Mouse (Mus musculus) liver, embryonic 14.5 days (tissue): ENCODE measurements around the gene Zfp36l1. TPM values are rescaled to one million over a fixed set of nuclear protein-coding genes. Genes with fewer than 3 reads are reported as not detected.

Experiments used
- ATAC-seq: fragments of 200-750 bp; cut with Nextera tagmentation; 2 replicates; pipeline ENCODE4 v1.8.0; 2017; ENCODE audit warnings: moderate number of reproducible peaks, mild to moderate bottlenecking, moderate library complexity; ENCODE audit not compliant: insufficient read depth
- DNase-seq, 3 experiments: peaks; one replicate each; pipeline ENCODE4 v3.0.0-alpha.2; 2012 to 2013; ENCODE audit warnings: low read depth in 3 of 3, low spot score in 3 of 3
- H3K27ac ChIP-seq: fragments of 300-500 bp; sonication (generic); 2 replicates; pipeline ENCODE4 v1.5.1; 2014; ENCODE audit warnings: moderate library complexity, mild to moderate bottlenecking, control low read depth, inconsistent platforms
- H3K27me3 ChIP-seq: fragments of 300-500 bp; sonication (generic); 2 replicates; pipeline ENCODE4 v1.6.1; 2014; ENCODE audit warnings: mild to moderate bottlenecking, low read length, moderate library complexity; ENCODE audit not compliant: control insufficient read depth, insufficient read depth
- H3K36me3 ChIP-seq: fragments of 300-500 bp; sonication (generic); replicated peaks from 2 replicates; pipeline ENCODE4 v1.6.1; 2014; ENCODE audit warnings: low read depth; ENCODE audit not compliant: control insufficient read depth, insufficient read depth
- H3K4me1 ChIP-seq, 2 experiments: fragments of 200-500 bp in 1 of 2; fragments of 300-500 bp in 1 of 2; sonication (generic) in 1 of 2; replicated peaks; 2 replicates each; pipeline ENCODE4 v1.6.1; 2012 to 2014; ENCODE audit warnings: antibody characterized with exemption in 1 of 2, inconsistent platforms in 1 of 2, low read length in 1 of 2; ENCODE audit not compliant: control insufficient read depth in 2 of 2, insufficient read depth in 2 of 2
- H3K4me2 ChIP-seq: fragments of 300-500 bp; sonication (generic); 2 replicates; pipeline ENCODE4 v1.6.1; 2014; ENCODE audit warnings: low read depth, mild to moderate bottlenecking, control low read depth, moderate library complexity
- H3K4me3 ChIP-seq, 2 experiments: fragments of 200-500 bp in 1 of 2; fragments of 300-500 bp in 1 of 2; sonication (generic) in 1 of 2; 2 replicates each; pipeline ENCODE4 v1.5.1; 2012 to 2014; ENCODE audit warnings: low read depth in 2 of 2, low read length in 2 of 2, mild to moderate bottlenecking in 2 of 2, control low read depth in 1 of 2, inconsistent platforms in 1 of 2, moderate library complexity in 1 of 2; ENCODE audit not compliant: insufficient read depth in 1 of 2
- H3K9ac ChIP-seq: fragments of 300-500 bp; sonication (generic); replicated peaks from 2 replicates; pipeline ENCODE4 v1.6.1; 2014; ENCODE audit warnings: mild to moderate bottlenecking, control low read depth, moderate library complexity
- H3K9me3 ChIP-seq: fragments of 300-500 bp; sonication (generic); 2 replicates; pipeline ENCODE4 v1.6.1; 2016; ENCODE audit warnings: low read length, mixed read lengths; ENCODE audit not compliant: control insufficient read depth
- CTCF ChIP-seq: IDR thresholded peaks from 2 replicates; pipeline ENCODE4 v1.5.1; 2016; ENCODE audit warnings: antibody characterized with exemption, low read depth, control low read depth
- EP300 ChIP-seq: IDR thresholded peaks from 2 replicates; pipeline ENCODE4 v1.6.1; 2016; ENCODE audit warnings: antibody characterized with exemption, low read depth
- WGBS: fragments of 180-500 bp; shearing (Covaris S2); extraction: QIAGEN DNeasy Blood & Tissue Kit; methylation state at CpG from one replicate; pipeline ENCODE4 v1.1.7; 2014; ENCODE audit not compliant: insufficient replicate concordance; 5-methylcytosine and 5-hydroxymethylcytosine counted together
- polyA plus RNA-seq, 2 experiments: library from polyadenylated mRNA; depleted of rRNA in 1 of 2; stranded (reverse) in 1 of 2; unstranded in 1 of 2; fragments of >200 nt; fragmentation: Nextera tagmentation in 1 of 2; extraction: Ambion mirVana in 1 of 2; gene quantifications; 2 replicates each; pipeline versions ENCODE4 v1.2.1 to v1.2.3; 2012 to 2014

Gene Zfp36l1
- polyA plus RNA-seq, 2 experiments = 19.4 to 22.7 TPM

DNA sequence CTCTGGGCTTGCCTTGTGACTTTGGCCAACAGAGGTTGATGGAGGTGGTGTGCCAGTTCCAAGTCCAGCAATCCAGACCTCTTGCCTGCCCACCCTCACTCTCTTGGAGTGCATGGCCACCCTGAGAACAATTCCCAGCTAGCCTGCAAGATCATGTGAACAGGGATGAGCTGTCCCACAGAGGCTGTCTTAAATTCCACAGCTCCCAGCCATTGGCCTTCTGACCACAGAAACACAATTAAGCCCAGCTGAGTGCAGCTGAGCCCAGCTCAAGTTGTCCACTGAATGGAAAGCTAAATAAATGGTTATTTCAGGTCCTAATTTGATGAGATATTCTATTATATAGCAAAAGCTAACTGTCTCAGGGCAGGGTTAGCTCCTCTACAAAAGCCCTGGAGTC is 20.0 kb downstream of the Zfp36l1 start:
- no peak for DNase-seq
- no peak overlapping the region for H3K27ac ChIP-seq
- TF ChIP-seq EP300 (no peak), CTCF (no peak)

DNA sequence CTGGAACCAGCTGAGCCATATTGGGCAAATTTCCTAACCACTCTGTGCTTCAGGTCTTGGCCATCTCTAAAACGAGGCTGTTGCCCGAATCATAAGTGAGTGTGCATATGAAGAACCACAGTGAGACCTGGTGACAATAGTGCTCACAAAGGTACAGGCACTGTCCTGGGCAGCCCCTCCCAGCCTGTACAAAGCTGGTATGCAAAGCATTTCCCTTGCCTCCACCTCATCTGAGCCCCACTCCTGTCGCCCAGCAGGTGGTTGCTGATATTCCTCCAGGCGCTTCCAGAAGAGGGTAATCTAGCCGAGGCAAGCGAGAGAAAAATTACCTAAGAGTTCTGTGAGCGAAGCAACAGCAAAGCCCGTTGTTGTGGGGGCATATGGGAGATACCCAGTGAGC is 21.7 kb downstream of the Zfp36l1 start:
- no peaks in the 10 kb centered on the region; the same call in 1 of the 2 replicates for H3K27me3 ChIP-seq
- no peaks in the 10 kb centered on the region for H3K36me3 ChIP-seq
- TF ChIP-seq EP300 (peak; percentile 55), CTCF (0 out of 2 replicates have a peak, but pooled peaks have one; percentile 3)
- ATAC-seq (peak; percentile 45), DNase-seq (peak in 1 of 3 experiments; percentile 28)
- WGBS = 21% methylated on average over 8 of the region's 8 CpGs
- H3K9me3 ChIP-seq = no peaks in the 10 kb centered on the region
- peak overlapping the region; percentile 23; the same call in 1 of the 2 replicates for H3K4me2 ChIP-seq
- no peak overlapping the region for H3K9ac ChIP-seq
- H3K4me3 ChIP-seq = no peak overlapping the region
- H3K27ac ChIP-seq = no peak overlapping the region
- H3K4me1 ChIP-seq = peaks cover 28 to 42% of the 10 kb centered on the region in 2 experiments

More for the DNA sequence above, 20.0 kb downstream of the Zfp36l1 start:
- Histone ChIP-seq H3K4me2 (no peak overlapping the region), H3K4me1 (peaks cover 25 to 38% of the 10 kb centered on the region in 2 experiments), H3K4me3 (no peak overlapping the region), H3K9ac (no peak overlapping the region), H3K9me3 (no peaks in the 10 kb centered on the region), H3K27me3 (no peaks in the 10 kb centered on the region; the same call in 1 of the 2 replicates), H3K36me3 (no peaks in the 10 kb centered on the region)
- ATAC-seq = no peak

DNA sequence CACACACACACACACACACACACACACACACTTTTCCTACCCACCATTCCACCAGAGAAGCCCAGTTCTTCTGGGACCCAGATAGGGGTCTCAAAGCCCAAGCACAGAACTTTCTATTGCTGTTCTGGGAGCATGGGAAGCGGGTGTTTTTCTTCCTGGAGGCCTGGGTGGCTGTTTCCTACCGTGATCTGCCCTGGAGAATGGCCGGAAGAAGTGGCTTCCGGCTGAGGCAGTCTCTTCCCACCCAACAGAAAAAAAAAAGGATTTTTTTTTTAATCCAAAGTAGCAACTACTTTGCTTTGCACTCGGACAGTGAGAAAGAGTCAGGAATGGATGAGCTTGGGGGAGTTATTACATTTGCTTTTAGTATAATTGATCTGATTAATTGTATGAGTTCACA is 22.3 kb downstream of the Zfp36l1 start:
- H3K36me3 ChIP-seq = no peaks in the 10 kb centered on the region
- no peaks in the 10 kb centered on the region; the same call in 1 of the 2 replicates for H3K27me3 ChIP-seq
- no peak overlapping the region for H3K4me3 ChIP-seq
- TF ChIP-seq CTCF (no peak), EP300 (no peak)
- H3K9me3 ChIP-seq = no peaks in the 10 kb centered on the region
- H3K4me2 ChIP-seq = no peak overlapping the region
- no peak overlapping the region for H3K9ac ChIP-seq
- no peak overlapping the region for H3K27ac ChIP-seq
- ATAC-seq = no peak
- peaks cover 28 to 42% of the 10 kb centered on the region in 2 experiments for H3K4me1 ChIP-seq
- WGBS = 47% methylated on average over 5 of the region's 5 CpGs
- DNase-seq = no peak

DNA sequence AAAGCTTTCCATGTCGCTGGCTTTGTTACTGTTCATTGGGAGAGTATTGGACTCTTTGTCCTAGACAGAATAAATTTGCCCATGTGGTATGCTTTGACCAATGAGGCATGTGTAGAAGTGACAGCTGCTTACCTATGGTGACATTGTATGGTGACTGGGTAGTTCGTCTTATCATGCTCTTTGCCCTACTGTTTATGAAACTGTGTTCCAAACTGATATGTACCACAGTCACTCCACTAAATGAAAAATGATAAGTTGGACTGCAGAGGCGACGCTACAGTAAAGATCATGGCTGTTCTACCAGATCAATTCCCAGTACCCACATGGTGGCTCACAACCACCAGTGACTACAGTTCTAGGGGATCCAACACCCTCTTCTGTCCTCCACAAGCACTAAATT is 24.7 kb downstream of the Zfp36l1 start:
- Histone ChIP-seq H3K27ac (peak overlapping the region; percentile 87), H3K9ac (peak overlapping the region; percentile 54), H3K27me3 (no peaks in the 10 kb centered on the region; the same call in 1 of the 2 replicates), H3K4me2 (peak overlapping the region; percentile 31), H3K4me1 (peaks cover 45 to 59% of the 10 kb centered on the region in 2 experiments), H3K9me3 (no peaks in the 10 kb centered on the region), H3K4me3 (no peak overlapping the region), H3K36me3 (no peaks in the 10 kb centered on the region)
- 15% methylated on average over 4 of the region's 4 CpGs for WGBS
- ATAC-seq = peak; percentile 81
- TF ChIP-seq EP300 (peak; percentile 91), CTCF (no peak)
- DNase-seq = peak; percentile 66 to 76 (median 75)

DNA sequence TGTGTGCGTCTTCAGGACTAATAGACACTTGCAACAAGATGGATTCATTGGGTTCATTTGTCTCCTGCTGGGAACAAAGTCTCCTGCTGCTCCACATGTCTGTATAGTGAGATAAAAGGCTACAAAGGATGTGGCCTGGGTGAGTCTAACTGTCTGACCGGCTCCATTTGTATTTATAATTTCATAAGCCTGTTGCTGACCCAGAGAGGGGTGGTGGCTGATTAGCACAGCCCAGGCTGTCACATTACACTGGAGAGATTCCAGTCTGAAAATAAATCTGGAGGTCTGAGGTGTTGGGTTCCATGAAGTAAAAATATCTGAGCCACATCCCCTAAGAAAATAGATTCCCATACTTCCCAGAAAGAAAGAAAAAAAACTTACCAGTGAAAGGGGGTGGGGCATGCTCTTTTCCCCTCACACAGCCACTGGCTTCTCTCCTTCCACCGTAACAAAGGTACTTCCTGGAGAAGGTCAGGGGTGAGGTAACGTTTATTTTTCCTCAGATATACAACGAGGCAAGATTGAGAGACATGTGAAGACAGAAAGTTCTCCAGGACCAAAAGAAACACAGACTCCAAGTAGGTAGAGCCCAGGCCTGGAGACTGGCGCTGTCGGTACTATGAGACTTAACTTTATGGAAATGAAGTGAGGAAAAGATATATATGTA is 28.2 kb downstream of the Zfp36l1 start:
- Histone ChIP-seq H3K4me1 (peaks cover 46 to 58% of the 10 kb centered on the region in 2 experiments), H3K9me3 (no peaks in the 10 kb centered on the region), H3K27me3 (no peaks in the 10 kb centered on the region), H3K27ac (peak overlapping the region; percentile 89), H3K4me3 (no peak overlapping the region), H3K36me3 (no peaks in the 10 kb centered on the region), H3K4me2 (peak overlapping the region; percentile 27), H3K9ac (no peak overlapping the region; the same call in 1 of the 2 replicates)
- ATAC-seq = peak; percentile 18
- WGBS = 31% methylated on average over 7 of the region's 7 CpGs
- TF ChIP-seq EP300 (no peak; the same call in 1 of the 2 replicates), CTCF (no peak)
- no peak for DNase-seq
